Mouse (Mus musculus) MN1 (cell line): ENCODE data around the gene Man1a.

Experiments
- DNase-seq: peaks from one replicate; pipeline ENCODE4 v3.0.0-alpha.2; 2016; ENCODE audit warnings: low spot score

Man1a gene

DNA sequence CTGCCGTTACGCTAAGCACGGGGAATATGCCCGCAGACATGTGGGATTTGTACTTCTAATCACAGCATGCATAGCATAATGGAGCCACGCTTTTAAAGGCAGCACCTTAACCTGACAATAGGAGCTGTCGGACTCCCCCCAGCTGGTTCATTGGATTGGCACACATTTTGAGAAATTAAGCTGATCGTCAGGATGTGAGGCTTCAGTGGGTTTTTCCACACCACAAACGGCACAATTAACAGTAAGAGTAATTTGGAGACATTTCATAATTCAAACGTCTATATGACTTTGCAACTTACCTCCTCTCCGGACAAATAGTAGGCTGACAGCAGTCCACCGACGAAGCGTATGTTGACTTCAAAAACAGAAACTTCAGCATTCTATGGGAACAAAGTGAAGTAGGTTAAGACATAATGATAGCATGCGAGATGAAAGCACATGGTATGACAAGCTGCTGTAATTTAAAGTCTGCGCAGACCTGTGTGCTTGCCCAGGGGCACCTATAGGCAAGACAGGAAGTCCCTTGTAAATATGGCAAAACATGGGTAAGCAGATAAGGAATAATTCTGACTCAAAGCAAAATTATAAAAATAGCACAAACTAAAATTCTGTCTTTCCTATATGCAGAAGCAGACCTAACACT lies 62.2 kb downstream of the Man1a start:
- no peak for DNase-seq

- DNase-seq: no peak
Measured at GRCm38 (mm10) chr10:54013143-54013791, 63.1 kb downstream of the Man1a start.

GRCm38 (mm10) chr10:54009154-54009553 lies 67.3 kb downstream of the Man1a start:
- DNase-seq: no peak

DNA sequence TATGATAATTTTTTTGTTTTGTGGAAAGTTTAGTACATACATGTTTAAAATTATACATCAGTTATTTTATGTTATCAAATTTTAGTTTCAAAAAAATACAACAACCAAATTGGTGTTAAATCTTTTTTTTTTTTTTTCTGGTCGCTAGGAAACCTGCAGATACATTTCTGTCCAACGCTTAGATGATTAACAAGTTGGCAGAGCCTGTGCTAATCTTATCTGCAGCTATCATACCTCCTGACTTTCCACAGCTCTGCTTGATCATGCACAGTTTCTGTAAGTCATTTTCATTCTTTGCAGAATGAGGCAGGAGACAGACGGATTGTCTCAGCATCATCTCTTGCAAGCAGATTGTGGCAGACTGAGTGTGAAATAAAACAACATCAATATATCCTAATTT lies 69.5 kb downstream of the Man1a start:
- DNase-seq: no peak

DNA sequence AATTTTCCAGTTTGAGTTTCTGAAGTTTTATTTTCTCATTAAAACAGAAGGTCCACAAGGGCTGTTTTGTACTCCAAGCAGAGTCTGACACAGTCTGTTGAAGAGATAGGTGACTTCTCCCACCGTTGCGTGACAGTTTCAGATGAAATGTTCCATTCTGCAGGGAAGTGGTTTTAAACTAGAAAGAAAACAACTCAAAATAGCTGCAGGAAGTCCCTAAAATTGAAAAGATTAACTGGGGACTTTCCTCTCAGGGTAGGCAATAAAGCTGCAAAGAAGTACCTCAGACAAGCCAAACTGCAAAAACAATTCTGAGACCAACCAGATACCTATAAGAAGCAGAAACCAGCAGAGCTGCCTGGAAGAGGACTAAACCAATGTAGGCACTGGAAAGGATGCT lies 70.6 kb downstream of the Man1a start:
- DNase-seq: no peak

DNA sequence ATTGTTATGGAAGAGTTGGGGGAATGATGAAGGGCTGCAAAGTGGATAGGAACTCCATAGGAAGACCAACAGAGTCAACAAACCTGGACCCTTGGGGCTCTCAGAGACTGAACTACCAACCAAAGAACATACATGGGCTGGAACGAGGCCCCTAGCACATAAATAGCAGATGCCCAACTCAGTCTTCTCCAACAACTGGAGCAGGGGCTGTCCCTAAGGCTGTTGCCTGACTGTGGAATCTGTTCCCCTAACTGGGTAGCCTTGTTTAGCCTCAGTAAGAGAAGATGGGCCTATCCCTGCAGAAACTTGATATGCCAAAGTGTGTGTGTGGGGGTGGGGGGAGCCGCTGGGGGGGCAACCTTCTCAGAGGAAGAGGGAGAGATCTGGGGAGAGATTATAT lies 73.5 kb downstream of the Man1a start:
- no peak for DNase-seq

GRCm38 (mm10) chr10:53997301-53997700 lies 79.1 kb downstream of the Man1a start:
- DNase-seq: no peak

GRCm38 (mm10) chr10:53996216-53996615 lies 80.2 kb downstream of the Man1a start:
- DNase-seq: no peak

DNA sequence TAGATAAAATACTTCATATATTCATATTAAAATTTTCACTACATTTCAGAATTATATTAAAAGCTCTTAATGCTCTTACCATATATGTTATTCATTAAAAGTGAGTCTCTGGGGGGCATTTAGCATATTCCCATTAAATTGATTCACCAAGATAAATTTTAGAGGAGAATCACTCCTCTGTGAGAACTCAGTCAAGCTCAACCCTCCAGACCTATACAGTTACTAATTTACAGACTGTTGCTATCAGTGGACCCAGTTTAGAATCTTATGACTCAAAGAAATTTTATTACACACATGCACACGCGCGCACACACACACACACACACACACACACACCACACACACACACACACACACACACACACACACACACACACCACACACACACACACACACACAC lies 81.8 kb downstream of the Man1a start:
- DNase-seq: no peak

- DNase-seq: no peak
Measured at GRCm38 (mm10) chr10:53990434-53990833, 86.0 kb downstream of the Man1a start.

- no peak for DNase-seq
Measured at GRCm38 (mm10) chr10:53984894-53985293, 91.5 kb downstream of the Man1a start.

GRCm38 (mm10) chr10:53984086-53984485 lies 92.3 kb downstream of the Man1a start:
- no peak for DNase-seq

GRCm38 (mm10) chr10:53978647-53979046 lies 97.8 kb downstream of the Man1a start:
- no peak for DNase-seq

DNA sequence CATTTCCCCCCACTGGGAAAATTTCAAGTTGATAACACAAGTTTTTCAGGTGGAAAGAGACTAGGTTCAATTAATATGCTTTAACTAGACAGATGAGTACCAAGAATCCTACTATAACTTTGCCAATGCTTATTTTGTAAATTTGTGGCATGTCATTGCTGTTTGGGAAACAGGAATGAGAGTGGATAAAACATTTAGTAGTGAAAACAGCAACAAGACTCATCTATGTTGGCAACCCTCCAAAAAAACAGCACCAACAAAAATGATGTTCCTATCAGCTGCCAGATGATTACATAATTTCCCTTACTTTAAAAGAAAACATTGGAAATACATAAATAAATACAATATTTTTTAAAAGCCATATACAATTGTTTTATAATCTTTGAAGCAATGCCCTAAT lies 102.2 kb downstream of the Man1a start:
- DNase-seq: no peak

DNA sequence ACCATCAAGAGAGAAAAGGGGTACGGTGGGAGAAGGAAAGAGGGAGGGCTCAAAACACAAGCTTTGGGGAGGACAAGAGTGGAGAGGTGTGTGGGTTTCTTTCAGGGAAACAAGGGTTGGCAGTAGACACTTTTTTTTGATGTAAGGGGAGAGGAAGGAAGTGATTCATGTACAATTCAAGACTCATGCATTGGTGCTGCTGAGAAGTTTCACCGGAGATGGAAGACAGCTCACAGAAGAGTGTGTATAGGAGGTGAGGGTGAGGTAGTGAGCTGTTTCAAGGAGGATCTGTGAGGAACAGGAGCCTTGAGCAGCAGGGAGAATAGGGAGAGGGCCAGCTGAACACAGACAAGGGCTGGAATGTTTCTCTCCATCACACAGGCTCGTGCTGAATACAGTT lies 116.7 kb downstream of the Man1a start:
- DNase-seq: no peak

- no peak for DNase-seq
Measured at GRCm38 (mm10) chr10:53941597-53941996, 134.8 kb downstream of the Man1a start.

DNA sequence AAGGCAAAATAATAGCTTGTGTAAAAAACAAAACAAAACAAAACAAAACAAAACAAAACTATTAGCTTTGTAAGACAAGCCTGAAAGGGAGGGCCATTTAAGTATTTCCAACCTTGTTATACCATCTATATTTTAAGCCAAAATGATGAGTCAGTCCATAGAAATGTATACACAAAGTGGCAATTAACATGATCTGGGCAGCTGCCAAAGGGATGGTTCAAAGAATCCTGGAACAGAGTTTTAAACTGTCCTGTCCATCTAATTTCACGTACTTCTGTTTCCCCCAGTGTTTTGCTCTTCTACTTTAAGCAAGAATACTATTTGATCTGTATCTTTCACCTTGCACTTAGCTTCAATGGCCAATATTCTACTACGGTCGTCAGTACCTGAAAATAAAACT lies 138.2 kb downstream of the Man1a start:
- no peak for DNase-seq

DNA sequence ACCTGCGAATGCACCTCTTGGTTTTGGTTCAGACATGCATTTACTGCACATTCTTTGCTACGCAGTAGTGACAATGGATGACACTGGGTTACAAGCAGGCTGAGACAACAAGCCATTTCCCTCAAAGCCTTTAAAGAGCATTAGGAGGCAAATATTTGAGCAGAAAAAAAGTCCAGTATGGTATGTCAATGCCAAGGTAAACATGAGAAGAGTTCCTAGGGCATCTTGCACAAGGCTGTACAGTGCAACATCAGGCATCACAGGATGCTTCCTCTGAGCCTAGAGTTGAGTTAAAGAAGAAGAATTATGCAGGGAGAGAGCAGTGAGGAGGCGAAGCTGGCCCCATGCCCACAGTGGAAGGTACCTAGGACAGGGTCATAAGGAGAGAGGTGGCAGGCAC lies 140.3 kb downstream of the Man1a start:
- no peak for DNase-seq

GRCm38 (mm10) chr10:53929722-53930500 lies 146.5 kb downstream of the Man1a start:
- DNase-seq: no peak

DNA sequence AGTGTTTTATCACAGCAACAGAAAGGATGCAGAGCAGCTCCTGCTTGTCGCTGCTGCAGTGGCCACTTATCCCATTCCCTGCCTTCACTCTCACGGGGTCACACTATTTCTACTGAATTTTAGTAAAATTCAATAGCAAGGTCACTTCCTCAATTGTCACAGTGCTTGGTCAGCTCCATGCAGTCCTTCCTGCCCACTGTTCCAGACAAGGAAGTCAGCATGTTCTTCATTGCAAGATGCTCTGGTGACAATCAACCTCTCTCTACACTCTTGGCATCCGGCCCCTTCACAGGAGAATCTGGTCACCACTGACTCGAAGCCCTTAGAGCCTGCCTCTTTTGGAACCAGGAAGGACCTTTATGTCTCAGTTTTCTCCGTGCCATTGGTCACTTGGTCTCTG lies 148.5 kb downstream of the Man1a start:
- DNase-seq: no peak

DNA sequence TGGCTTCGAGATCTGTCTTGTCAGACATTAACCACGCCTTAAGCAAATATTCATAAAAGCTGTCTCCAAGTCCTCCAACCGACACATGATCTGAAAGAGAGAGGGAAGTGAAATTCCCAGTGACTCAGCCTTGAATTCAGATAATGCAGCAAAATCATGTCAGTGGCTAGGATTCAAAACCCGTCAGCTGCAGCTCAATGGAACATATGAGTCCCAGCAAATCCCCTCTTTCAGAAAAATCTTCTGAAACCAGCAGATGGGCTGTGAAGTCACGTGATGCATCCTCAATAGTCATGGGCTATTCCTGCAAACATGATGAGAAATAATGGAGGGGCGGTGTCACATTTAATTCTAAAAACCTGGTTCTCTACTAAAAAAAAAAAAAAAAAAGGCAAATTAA lies 151.0 kb downstream of the Man1a start:
- DNase-seq: no peak

GRCm38 (mm10) chr10:53922236-53922635 lies 154.2 kb downstream of the Man1a start:
- DNase-seq: no peak

GRCm38 (mm10) chr10:53917517-53917916 lies 158.9 kb downstream of the Man1a start:
- no peak for DNase-seq
